Mouse (Mus musculus): ENCODE data around the gene Tmem214.
A peak's percentile ranks its signal among the peaks of the same experiment; 100 is the strongest.

Tmem214 gene

DNA sequence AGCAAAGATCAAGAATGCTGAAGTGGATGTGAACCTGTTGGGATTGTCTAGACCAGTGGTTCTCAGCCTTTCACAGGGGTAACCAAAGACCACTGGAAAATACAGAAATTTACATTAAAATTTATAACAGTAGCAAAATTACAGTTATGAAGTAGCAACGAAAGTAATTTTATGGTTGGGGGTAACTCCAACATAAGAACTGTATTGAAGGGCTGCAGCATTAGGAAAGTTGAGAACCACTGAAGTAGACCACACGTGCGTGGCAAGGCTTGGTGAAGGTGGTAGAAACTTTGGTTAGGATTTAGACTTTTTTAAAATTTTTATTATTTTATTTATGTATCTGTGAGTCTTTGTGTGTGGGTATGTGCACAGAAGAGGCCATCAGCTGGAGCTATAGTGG, at the start of gene Tmem214:
Gene Tmem214 (plus strand): TSS at position 301 of the 400 bp plus-strand sequence.
- no peak for DNase-seq (ENCODE audit: low spot score in 2 of 2)

DNA sequence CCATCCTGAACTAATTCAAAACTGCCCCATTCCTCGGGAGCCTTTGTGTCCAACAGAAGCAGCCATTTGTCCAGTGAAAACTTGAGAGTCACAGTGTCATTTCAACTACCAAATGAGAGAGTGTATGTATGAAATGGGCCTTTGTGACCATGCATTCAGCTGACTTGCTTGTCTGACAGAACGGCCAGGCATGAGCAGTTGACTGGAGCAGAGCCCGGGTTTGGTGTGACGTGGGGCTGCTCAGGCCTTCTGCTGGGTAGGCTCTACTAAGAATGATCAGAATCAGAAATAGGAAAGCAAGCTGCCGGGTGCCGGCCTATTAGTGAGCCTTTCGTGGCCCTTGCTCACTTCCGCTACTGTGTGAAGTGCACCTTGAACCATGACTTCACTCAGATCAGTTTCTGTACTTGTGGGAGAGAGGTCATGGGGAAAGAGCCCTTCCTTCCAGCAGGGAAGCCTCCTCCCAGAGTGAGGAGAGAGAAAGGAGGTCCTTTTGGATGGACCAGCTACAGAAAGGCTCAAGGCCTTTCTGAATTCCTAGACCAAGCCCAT, 49.0 kb upstream of the Tmem214 start:
- DNase-seq (ENCODE audit: low spot score in 2 of 2) = peak in 1 of 2 experiments; percentile 22

DNA sequence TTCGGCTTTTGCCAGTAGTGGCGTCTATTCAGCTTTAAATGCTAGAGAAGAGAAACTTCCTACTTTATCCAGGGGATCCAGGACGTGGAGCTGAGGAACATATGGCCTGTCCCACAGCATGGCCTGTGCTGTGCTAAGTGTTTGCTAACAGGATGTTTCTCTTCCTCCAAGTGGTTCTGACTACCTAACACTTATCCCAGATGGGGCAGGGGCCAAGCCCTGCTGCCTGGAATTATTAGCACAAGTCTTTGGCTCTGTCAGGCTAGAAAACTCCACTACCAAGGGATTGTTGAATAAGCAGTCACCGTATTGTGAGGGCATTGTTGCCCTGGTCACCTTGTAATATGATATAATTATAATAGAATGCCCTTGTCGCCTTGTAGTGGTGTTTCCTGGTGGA, 45.1 kb upstream of the Tmem214 start:
- no peak for DNase-seq (ENCODE audit: low spot score in 2 of 2)

DNA sequence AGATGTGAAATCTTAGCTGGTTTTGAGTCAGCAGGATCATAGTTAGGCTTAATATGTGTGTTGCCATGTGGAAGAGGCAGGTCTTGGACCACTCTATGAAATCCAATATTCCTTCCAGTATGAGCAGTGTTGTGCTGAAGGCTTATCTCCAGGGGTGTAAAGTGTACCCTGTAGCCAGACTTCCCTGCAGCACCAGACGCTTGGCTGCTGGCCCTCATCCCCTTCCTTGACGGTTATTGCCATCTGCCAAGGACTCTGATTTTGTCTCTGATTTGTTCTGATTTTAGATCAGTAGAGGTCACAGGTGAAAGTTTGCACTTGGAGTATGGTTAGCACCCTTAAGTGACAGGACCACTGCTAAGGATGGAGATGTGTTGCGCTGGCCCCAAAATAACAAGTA, 44.7 kb upstream of the Tmem214 start:
- no peak for DNase-seq (ENCODE audit: low spot score in 2 of 2)

DNA sequence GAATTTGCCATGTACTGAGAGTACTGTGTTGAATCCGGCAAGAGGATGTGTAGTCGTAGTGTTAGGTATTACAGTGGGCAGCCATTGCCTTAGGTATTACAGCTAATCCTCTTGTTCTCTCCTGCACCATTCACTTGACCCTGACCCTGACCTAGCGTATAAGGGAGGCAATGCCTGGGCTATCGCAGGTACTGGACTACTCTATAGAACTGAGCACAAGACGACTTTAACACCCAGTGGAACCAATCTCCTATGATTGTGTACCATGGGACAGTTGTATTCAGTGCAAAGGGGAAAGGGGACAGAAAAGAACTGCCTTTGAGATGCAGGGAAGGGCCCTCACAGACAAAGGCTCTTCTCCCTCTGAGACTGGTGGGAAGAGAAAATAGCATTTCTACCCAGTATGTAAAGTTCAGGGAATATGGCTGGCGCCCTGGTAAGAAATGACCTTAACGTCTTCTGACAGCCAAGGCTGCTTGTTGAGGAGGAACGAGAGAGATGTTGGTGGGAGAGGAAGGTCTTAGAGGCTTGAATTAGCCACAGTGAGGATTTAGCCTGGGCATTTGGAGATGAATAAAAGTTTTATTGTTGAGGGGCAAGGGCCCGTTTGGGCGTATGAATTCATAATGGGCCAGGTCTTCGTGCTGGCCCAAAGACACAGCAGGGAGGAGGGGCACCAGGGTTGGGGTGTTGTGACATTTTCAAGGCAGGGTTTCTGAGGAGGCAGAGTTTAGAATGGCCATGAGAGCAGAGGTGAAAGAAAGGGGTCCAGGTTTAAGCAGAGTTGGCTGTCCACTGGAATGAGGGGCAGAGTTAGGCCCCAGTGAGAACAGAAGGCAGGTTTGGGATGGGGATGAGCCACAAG, 43.5 kb upstream of the Tmem214 start:
- DNase-seq (ENCODE audit: low spot score in 2 of 2) = no peak

DNA sequence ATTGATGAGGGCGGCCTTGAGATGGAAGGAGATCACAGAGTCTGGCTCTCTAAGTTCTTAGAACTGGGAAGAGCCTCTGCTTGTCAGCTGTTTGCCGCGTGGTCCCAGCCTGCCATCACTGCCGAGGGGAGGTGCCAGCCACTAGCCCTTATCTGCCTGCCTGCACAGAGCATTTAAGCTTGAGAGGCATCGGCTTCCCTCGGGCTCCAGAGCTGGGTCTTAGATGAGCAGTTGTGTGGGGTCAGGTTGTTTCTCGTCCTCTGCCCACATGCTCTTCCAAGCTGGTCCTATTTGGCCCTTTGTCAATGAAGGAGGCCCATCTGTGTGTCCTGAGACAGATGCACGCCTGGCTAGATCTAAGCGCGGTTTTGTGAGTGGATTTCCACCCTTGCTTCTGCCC, 42.6 kb upstream of the Tmem214 start:
- DNase-seq (ENCODE audit: low spot score in 2 of 2) = no peak

DNA sequence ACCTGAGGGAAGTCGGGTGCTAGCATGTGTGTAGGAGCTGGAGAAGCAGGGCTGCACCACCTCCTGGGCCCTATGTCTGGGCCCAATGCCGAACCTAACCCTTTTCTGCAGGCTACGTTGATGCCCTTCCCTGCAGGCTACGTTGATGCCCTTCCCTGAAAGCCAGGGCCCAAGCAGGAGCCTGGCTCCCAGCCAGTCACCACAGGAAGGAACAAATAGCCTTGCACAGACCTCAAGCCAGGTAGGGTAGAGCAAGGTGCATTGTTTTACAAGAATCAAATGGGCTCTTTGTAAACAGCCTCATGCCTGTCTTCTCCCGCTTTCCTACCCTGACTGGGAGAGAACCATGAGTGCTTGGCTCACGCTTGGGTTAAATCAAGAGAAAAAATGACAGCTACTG, 42.0 kb upstream of the Tmem214 start:
- no peak for DNase-seq (ENCODE audit: low spot score in 2 of 2)

DNA sequence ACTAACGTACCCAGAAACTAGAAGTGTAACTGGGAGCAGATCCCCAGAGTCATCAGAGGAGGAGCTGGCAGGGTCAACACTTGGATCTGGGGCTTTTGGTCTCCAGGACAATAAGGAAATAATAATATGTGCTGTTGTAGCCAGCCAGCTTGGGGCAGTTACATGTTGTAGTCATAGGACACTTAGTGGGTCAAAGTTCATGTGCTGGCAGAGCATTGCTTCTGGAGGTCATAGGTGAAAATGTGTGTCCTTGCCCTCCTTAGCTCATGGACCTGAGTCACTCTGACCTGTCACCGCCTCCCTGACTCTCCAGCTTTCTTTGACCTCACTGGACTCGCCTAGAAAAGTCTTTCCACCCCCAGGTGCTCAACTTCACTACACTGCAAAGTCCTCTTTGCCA, 34.4 kb upstream of the Tmem214 start:
- DNase-seq (ENCODE audit: low spot score in 2 of 2) = no peak

DNA sequence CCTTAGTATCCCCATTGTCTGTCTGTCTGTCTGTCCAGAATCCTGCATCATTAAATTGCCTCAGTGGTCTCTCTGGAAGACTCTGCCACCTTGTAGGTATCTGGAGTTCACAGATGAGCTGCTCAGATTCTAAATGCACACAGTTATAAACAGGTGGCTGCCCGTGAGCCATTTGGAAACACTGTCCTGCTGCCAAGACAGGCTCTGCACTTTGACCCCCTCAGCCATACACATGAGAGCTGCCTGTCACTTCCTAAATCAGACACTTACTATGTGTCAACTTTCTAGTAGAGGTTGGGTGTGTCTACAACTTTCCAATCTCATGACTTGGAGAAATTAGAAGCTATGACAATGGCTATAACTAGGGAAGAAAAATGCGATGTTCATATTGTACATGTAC, 28.1 kb upstream of the Tmem214 start:
- DNase-seq (ENCODE audit: low spot score in 2 of 2) = no peak

DNA sequence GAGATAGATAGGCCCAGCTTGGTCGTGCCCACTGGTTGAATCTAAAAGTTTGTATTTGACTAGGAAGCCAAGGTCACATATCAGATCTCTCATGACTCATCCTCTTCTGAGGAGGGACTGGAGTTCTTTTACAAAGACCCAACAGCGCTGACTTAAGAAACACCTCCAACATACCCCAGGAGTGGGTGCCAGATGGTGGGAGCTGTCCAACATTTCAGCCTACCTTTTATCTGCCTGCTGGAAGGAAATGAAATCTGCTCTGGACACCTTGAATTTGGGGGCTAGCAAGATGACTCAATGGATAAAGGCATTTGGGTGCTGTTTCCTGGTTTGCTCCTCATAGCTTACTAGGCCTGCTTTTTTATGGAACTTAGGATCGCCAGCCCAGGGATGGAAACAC, 25.9 kb upstream of the Tmem214 start:
- no peak for DNase-seq (ENCODE audit: low spot score in 2 of 2)

DNA sequence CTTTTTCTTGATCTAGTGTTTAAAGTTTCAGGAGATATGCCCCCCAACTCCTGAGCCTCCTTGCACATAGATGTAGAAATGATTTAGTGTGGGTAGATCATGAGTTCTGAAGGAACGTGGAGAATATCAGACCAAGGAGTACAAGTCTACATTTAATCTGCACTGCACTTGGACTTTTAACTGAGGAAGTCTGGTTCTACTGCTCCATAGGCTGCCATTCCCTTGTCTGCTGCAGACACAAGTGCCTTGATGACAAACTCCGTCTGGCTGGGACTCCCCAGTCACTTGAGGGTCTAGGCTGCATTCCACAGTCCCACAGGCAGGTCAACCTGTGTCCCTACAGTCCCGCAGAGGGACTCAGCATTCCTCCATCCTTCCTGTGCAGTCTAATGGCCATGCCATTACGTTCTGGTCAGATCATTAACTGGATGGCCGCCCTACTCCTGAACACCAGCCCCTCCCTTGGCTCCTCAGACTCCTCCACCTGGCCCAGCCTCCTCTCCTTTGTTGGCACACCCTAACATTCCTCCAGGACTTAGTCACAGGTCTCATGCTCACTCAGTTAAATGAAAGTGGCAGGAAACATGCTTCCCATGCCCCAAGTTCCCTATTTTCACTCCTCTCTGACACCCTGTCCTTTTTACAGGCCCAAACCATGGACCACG, 17.8 kb upstream of the Tmem214 start:
- DNase-seq (ENCODE audit: low spot score in 2 of 2) = no peak

DNA sequence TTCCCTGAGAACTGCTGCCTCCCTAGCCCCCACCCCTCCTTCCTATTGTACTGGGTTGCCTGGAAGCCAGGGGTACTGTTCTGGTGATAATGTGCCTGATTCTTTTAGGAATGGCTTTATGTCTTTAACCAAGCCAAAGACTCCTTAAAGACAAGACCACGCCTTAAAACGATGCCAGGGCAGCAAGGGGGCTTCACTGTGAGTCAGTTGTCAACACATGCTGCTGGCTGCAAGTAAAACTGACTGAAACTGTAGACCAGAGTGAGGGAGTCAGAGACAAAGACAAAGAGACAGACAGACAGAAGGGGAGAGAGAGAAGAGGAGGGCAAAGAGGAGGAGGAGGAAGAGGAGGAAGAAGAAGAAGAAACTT, 17.3 kb upstream of the Tmem214 start:
- DNase-seq (ENCODE audit: low spot score in 2 of 2) = no peak

DNA sequence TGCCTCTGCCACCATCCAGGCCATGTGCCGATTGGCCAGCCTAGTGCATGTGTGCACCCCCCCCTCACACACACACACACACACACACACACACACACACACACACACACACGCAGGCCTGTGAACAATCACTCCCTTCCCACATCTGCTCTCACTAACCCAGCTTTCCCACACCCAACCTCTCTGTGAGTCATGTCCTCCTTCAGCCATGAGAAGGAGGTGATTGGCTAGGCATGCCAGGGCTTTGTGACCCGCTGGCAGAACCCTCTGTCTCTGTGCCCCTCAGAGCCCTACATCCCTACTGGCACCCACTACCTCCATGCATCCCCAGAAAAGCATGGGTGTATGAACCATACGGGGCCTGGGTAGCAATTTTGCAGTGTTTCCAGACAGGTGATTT, 14.3 kb upstream of the Tmem214 start:
- DNase-seq (ENCODE audit: low spot score in 2 of 2) = no peak

DNA sequence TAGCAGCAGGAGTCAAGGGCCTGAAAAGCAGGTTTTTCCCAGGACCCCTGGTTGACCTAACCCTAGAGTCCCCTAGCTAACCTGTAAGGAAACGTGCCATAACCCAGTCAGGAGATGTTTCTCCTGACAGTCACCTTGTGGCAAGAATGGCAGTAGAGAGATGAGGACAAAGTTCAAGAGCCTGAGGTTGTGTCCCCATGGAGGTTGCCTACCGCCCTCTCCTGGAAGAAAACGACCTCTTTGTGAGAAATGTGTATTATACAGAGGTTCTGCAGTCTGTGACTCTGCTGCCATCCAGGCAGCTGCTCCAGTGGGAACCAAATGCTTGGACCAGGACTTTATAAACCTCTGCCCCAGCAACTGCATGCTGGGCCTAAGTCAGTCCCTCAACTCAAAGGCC, 12.1 kb upstream of the Tmem214 start:
- no peak for DNase-seq (ENCODE audit: low spot score in 2 of 2)

DNA sequence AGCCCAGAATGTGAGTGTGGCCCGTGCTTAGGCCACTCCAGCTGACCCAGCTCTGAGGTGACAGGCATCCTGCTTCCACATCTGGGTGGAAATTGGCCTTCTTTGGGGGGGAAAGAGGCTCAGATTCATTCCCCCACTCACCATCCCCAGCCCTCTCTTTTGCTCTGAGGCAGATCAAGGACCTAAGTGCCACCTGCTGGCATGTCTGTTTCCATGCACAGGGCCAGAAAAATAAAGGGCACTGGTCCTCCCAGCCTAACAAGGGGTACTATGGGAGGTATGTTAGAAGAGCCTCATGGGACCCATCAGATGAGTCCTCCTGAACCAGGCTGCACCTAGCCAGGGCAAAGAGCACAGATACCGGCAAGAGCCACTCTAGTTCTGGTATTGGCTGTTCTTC, 11.7 kb upstream of the Tmem214 start:
- DNase-seq (ENCODE audit: low spot score in 2 of 2) = no peak

DNA sequence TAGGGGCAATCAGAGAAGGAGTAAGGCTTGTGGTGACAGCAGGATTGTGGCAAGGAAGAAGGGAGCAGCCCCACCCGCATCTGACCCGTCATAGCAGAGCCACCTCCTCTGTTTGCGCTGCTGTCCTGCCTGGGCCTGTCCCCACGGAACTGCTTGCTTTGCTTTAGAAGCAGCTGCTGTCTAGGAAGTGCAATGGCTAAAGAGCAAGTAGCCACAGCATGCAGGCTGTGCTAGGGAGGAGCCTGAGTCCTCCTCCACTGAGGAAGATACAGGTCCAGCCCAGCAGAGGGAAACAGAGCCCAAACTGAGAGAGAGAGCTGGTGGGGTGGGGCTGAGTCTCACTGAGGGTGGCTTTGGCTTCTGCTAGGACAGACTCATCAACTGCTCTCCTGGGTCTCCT, 4.0 kb upstream of the Tmem214 start:
- no peak for DNase-seq (ENCODE audit: low spot score in 2 of 2)

DNA sequence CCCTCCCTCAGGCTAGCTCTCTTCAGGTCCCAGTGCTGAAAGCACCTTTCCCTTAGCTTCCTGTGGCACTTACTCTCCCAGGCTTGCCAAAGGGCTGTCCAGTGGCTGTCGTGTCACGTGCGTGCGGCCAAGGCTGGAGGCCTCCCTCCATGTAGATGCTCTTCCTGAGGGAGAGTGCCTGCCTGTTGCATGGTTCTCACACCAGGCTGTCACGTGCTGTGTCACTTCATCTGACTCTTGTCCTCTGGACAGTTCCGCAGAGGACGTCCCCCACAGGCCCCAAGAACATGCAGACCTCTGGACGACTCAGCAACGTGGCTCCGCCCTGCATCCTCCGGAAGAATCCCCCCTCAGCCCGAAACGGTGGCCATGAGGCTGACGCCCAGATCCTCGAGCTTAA, 3.5 kb upstream of the Tmem214 start:
- no peak for DNase-seq (ENCODE audit: low spot score in 2 of 2)

DNA sequence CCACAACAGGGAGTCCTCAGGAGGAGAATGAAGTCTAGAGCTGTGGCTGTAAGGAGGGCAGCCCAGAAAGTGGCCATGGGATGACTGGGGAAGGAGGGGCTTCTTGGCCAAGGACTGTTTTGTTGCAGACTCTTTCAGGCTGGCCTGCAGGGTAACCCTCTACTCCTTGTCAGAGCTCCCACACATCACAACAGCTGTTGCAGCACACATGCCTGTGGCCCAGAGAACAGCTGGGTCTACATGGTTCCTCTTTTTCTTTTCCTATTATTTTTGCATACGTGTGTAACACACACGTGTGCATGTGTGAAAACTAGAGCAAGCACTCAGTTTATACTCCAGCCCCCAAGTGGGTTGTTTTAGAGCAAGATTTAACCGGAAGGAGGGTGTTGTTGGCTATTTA, 941 bp upstream of the Tmem214 start:
- DNase-seq (ENCODE audit: low spot score in 2 of 2) = no peak

DNA sequence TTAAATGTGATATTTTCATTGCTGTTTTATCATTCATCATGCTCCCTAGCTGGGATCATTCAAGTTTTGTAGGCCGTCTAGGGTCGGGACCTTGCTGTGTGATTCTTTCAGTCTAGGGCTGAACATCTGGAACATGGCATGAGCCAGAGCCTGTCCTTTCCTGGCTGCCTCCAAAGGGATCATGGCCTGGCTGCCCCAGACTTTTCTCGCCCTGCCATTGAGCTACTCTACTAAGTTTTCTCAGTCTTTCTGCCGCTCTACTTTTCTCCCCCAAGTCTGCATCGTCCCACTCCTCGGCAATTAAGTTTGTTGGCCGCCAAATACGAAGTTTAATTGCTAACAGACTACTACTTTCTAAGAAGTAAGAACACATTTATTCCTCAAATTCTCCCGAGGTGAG, 1.2 kb downstream of the Tmem214 start:
- no peak for DNase-seq (ENCODE audit: low spot score in 2 of 2)

DNA sequence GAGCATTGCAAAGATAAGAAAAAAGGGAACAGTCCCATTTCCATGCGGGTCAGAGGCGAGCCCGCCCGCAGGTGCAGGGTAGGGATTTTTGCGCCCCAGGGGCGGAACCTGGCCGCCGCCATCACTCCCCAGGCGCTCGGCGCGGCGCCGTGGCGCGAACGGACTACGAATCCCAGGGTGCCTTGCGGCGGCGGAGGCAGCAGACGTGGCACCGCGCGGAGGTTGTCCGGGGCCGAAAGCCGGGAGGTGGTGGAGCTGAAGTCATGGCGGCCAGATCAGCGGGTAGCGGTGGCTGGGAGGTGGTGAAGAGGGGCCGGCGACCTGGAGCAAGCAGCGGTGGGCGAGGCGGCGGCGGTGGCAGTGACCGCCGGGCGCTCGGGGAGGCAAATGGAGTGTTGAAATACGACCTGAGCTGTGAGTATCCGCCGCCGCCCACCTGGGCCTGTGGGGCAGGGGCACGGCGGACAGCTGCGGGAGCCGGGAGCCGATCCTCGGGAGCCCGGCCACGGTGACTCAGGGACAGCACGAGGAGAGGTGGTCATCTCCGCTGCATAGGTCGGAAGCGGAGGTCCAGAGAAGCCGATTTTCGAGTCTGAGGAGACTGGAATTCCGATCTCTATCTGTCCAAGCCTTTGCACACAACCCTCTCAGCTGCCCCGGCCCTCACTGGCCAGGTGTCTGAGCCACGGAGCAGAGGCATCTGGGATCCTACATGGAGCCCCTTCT, 1.8 kb downstream of the Tmem214 start:
- DNase-seq (ENCODE audit: low spot score in 2 of 2) = peak; percentile 85

DNA sequence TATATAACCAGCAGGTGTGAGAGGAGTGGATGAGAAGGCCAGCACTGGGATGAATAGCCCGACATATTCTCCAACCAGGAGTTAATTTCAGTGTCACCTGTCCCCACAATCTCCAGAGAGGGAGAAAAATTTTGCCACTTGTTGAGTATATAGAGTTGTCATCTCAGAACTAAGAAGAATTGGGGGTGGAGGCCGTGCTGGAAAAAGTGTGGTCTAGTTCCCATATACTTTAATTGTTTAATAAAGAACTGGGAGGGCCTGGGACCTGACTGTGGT, 2.3 kb downstream of the Tmem214 start:
- DNase-seq (ENCODE audit: low spot score in 2 of 2) = no peak

DNA sequence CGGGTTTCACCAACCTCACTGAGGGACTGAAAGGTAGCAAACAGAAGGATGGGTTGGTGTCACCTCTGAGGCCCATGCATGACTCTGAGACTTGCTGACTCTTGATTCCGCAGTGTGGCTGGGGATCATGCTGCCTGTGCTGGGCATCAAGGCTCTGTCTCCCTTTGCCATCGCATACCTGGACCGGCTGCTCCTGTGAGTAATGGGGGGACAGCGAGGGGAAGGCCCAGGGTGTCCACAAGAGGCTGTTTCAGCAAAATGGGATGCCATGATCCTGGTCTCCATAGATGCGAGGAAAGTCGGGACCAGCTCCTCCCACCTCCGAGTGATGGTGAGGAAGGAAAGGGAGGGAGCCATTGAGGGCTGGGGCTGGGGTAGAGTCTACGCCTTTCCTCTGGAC, 4.8 kb downstream of the Tmem214 start:
- no peak for DNase-seq (ENCODE audit: low spot score in 2 of 2)

DNA sequence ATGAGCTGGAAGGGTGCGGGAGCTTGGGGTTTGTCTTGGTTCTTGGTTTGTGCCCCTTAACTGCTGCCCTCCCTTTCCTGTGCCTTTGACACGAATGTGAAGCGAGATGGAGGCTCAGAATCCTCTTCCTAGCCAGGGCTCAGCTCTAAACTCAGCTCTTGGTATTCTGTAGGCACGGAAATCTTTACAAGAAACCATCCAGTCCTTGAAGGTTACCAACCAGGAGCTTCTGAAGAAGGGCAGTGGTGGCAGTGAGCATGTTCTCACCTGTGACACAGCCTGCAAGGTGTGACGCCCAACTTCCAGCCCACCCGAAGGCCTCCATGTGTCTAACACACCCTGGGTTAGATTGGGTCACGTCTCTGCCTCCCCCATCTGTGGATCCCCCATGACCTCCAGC, 6.6 kb downstream of the Tmem214 start:
- no peak for DNase-seq (ENCODE audit: low spot score in 2 of 2)
